Mouse (Mus musculus) CH12.LX (cell line): ENCODE measurements around the gene Zswim5. TPM values are rescaled to one million over a fixed set of nuclear protein-coding genes. Genes with fewer than 3 reads are reported as not detected.
A peak's percentile ranks its signal among the peaks of the same experiment; 100 is the strongest.

Source experiments
- DNase-seq: peaks from one replicate; pipeline ENCODE4 v3.0.0-alpha.2; 2013; ENCODE audit errors: extremely low read depth
- H3K27ac ChIP-seq: 2 replicates; pipeline ENCODE4 v1.5.1; 2012; ENCODE audit warnings: low read depth, mild to moderate bottlenecking, control low read depth, moderate library complexity; ENCODE audit not compliant: insufficient read depth
- H3K27me3 ChIP-seq: replicated peaks from 2 replicates; pipeline ENCODE3; 2012; ENCODE audit warnings: inconsistent platforms
- H3K36me3 ChIP-seq, 2 experiments: replicated peaks in 1 of 2; 2 replicates each; pipeline versions ENCODE3 to v1.6.1; 2012; ENCODE audit warnings: inconsistent platforms in 1 of 2, low read length in 1 of 2, mild to moderate bottlenecking in 1 of 2, mixed read lengths in 1 of 2, moderate library complexity in 1 of 2; ENCODE audit not compliant: control insufficient read depth in 1 of 2, insufficient read depth in 1 of 2
- H3K4me1 ChIP-seq, 2 experiments: 2 replicates each; pipeline ENCODE4 v1.6.1; 2012; ENCODE audit warnings: inconsistent platforms in 1 of 2, moderate library complexity in 1 of 2; ENCODE audit not compliant: insufficient read depth in 2 of 2, control insufficient read depth in 1 of 2
- H3K4me2 ChIP-seq: 2 replicates; pipeline ENCODE4 v1.6.1; 2012; ENCODE audit warnings: low read depth, mild to moderate bottlenecking, control low read depth; ENCODE audit not compliant: poor library complexity, insufficient read depth, severe bottlenecking
- H3K4me3 ChIP-seq, 3 experiments: fragments of 150-350 bp in 1 of 3; sonication (generic) in 1 of 3; replicated peaks in 1 of 3; 2 replicates each; pipeline versions ENCODE3 to v1.5.1; 2011 to 2012; ENCODE audit warnings: low read depth in 2 of 3, low read length in 2 of 3, mild to moderate bottlenecking in 2 of 3, moderate library complexity in 2 of 3, control low read depth in 1 of 3, improper control_type of control experiment in 1 of 3, inconsistent platforms in 1 of 3, mixed read lengths in 1 of 3; ENCODE audit not compliant: poor library complexity in 1 of 3
- H3K79me2 ChIP-seq: replicated peaks from 2 replicates; pipeline ENCODE4 v1.6.1; 2012; ENCODE audit warnings: mild to moderate bottlenecking, moderate library complexity; ENCODE audit not compliant: control insufficient read depth, poor library complexity, insufficient read depth, severe bottlenecking; ENCODE audit errors: extremely low read depth
- H3K9ac ChIP-seq: 2 replicates; pipeline ENCODE4 v1.6.1; 2012; ENCODE audit warnings: low read depth, mild to moderate bottlenecking, control low read depth, moderate library complexity; ENCODE audit not compliant: insufficient read depth
- H3K9me3 ChIP-seq: replicated peaks from 2 replicates; pipeline ENCODE3; 2012; ENCODE audit warnings: low read length, inconsistent platforms, mixed read lengths
- BHLHE40 ChIP-seq: IDR thresholded peaks from 2 replicates; pipeline ENCODE4 v1.6.1; 2011; ENCODE audit warnings: mild to moderate bottlenecking, low read depth, low read length, improper control_type of control experiment
- CHD2 ChIP-seq: IDR thresholded peaks from 2 replicates; pipeline ENCODE4 v1.6.1; 2011; ENCODE audit warnings: low read length, improper control_type of control experiment
- CTCF ChIP-seq, 2 experiments: IDR thresholded peaks in 1 of 2; conservative IDR thresholded peaks in 1 of 2; 2 replicates each; pipeline ENCODE4 v1.5.1; 2011 to 2012; ENCODE audit warnings: low read depth in 2 of 2, low read length in 2 of 2, improper control_type of control experiment in 1 of 2, inconsistent platforms in 1 of 2, mild to moderate bottlenecking in 1 of 2, moderate library complexity in 1 of 2
- E2F4 ChIP-seq: IDR thresholded peaks from 2 replicates; pipeline ENCODE4 v1.6.1; 2011; ENCODE audit warnings: low read depth, low read length, improper control_type of control experiment; ENCODE audit not compliant: insufficient replicate concordance
- EP300 ChIP-seq: IDR thresholded peaks from 2 replicates; pipeline ENCODE4 v1.6.1; 2011; ENCODE audit warnings: low read length, improper control_type of control experiment
- ETS1 ChIP-seq: conservative IDR thresholded peaks from 2 replicates; pipeline ENCODE4 v1.6.1; 2012; ENCODE audit warnings: low read depth, mild to moderate bottlenecking, inconsistent platforms, low read length, improper control_type of control experiment, moderate library complexity
- GABPA ChIP-seq: IDR thresholded peaks from 2 replicates; pipeline ENCODE4 v1.6.1; 2012; ENCODE audit warnings: low read depth, low read length, improper control_type of control experiment, inconsistent platforms; ENCODE audit not compliant: insufficient replicate concordance
- KAT2A ChIP-seq: IDR thresholded peaks from 2 replicates; pipeline ENCODE4 v1.6.1; 2012; ENCODE audit warnings: low read length, improper control_type of control experiment, inconsistent platforms; ENCODE audit not compliant: insufficient replicate concordance
- MAZ ChIP-seq: IDR thresholded peaks from 2 replicates; pipeline ENCODE4 v1.6.1; 2012; ENCODE audit warnings: low read depth, mild to moderate bottlenecking, inconsistent platforms, low read length, improper control_type of control experiment, moderate library complexity
- MEF2A ChIP-seq: IDR thresholded peaks from 2 replicates; pipeline ENCODE4 v1.6.1; 2014; ENCODE audit warnings: low read depth, mild to moderate bottlenecking, inconsistent platforms, low read length, improper control_type of control experiment, borderline replicate concordance
- MYC ChIP-seq: IDR thresholded peaks from 2 replicates; pipeline ENCODE4 v1.6.1; 2011; ENCODE audit warnings: low read depth, mild to moderate bottlenecking, improper control_type of control experiment, low read length
- NELFE ChIP-seq: IDR thresholded peaks from 2 replicates; pipeline ENCODE4 v1.6.1; 2011; ENCODE audit warnings: low read depth, low read length, improper control_type of control experiment
- PAX5 ChIP-seq: IDR thresholded peaks from 2 replicates; pipeline ENCODE4 v1.6.1; 2012; ENCODE audit warnings: low read length, inconsistent platforms, mixed read lengths
- RAD21 ChIP-seq: IDR thresholded peaks from 2 replicates; pipeline ENCODE4 v1.6.1; 2011; ENCODE audit warnings: low read depth, mild to moderate bottlenecking, low read length, improper control_type of control experiment, moderate library complexity
- SMC3 ChIP-seq: IDR thresholded peaks from 2 replicates; pipeline ENCODE4 v1.6.1; 2011; ENCODE audit warnings: low read depth, low read length, improper control_type of control experiment
- TCF12 ChIP-seq: IDR thresholded peaks from 2 replicates; pipeline ENCODE4 v1.6.1; 2014; ENCODE audit warnings: low read depth, mild to moderate bottlenecking, inconsistent platforms, low read length, improper control_type of control experiment
- UBTF ChIP-seq: IDR thresholded peaks from 2 replicates; pipeline ENCODE4 v1.6.1; 2012; ENCODE audit warnings: low read depth, mild to moderate bottlenecking, inconsistent platforms, low read length, improper control_type of control experiment, moderate library complexity
- USF1 ChIP-seq: IDR thresholded peaks from 2 replicates; pipeline ENCODE4 v1.6.1; 2014; ENCODE audit warnings: low read depth, mild to moderate bottlenecking, inconsistent platforms, low read length, improper control_type of control experiment
- ZKSCAN1 ChIP-seq: IDR thresholded peaks from 2 replicates; pipeline ENCODE4 v1.6.1; 2012; ENCODE audit warnings: low read depth, inconsistent platforms, low read length, improper control_type of control experiment, borderline replicate concordance
- dilution Hi-C: fragments of 300-500 bp; cut with MboI; formaldehyde crosslinking; loops from 2 replicates; pipeline ENCODE4 v1.14.3; 2020; ENCODE audit warnings: low sequenced_read_pairs; ENCODE audit not compliant: extremely low pct_unique_long_range_greater_than_20kb, extremely low pct_ligation_motif_present
- in situ Hi-C: fragments of 300-500 bp; cut with MboI; formaldehyde crosslinking; loops from 3 replicates; pipeline ENCODE4 v1.14.3; 2019; ENCODE audit warnings: low sequenced_read_pairs, low pct_ligation_motif_present, low pct_unique_long_range_greater_than_20kb, mixed read lengths
- polyA plus RNA-seq: library from polyadenylated mRNA; unstranded; fragments of >175 nt; gene quantifications from 2 replicates; pipeline ENCODE4 v1.2.1, GENCODE M21; 2012; ENCODE audit warnings: low read depth; ENCODE audit not compliant: insufficient read length
- total RNA-seq, 2 experiments: library from RNA; depleted of rRNA; stranded (reverse); fragments of 300-350 nt in 1 of 2; fragments of >200 nt in 1 of 2; gene quantifications; 2 replicates each; pipeline ENCODE4 v1.2.3; 2012 to 2014

The Zswim5 gene
- total and polyA plus RNA-seq, 3 experiments: 1.1 to 1.2 (median 1.2) TPM

DNA sequence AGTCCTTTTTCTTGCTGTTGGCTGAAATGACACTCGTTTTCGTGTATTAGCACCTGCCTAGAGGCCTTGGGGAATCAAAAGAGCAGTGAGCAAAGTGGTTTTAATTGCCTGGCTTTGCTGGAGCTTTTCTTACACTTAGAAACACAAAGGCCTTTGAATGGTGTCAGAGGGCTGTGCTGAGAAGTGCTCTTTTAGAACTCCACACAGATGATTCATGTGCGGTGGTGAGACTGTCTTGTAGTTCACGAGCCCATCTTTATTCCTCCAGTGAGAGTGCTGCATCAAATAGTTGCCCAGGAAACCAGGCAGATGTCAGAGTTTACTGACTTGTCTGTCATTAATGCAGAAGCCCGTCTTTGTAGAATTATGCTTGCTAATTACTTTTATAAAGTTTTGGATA, 66.9 kb downstream of the Zswim5 start:
- Histone ChIP-seq H3K36me3 (no peaks in the 10 kb centered on the region), H3K4me1 (no peaks in the 10 kb centered on the region), H3K9ac (no peak overlapping the region), H3K27ac (no peak overlapping the region), H3K4me2 (no peak overlapping the region), H3K27me3 (no peaks in the 10 kb centered on the region), H3K9me3 (no peaks in the 10 kb centered on the region), H3K4me3 (no peak overlapping the region), H3K79me2 (no peaks in the 10 kb centered on the region)
- dilution Hi-C loops: no loop called here
- TF ChIP-seq KAT2A: no peak
- TF ChIP-seq MEF2A: no peak
- TF ChIP-seq MYC: no peak
- TF ChIP-seq UBTF: no peak
- TF ChIP-seq ZKSCAN1: no peak
- no peak for TF ChIP-seq RAD21
- no peak for TF ChIP-seq USF1
- TF ChIP-seq NELFE: no peak
- no peak for TF ChIP-seq SMC3
- TF ChIP-seq E2F4: no peak
- no peak for TF ChIP-seq ETS1
- TF ChIP-seq GABPA: no peak
- no peak for TF ChIP-seq EP300
- TF ChIP-seq CTCF (conservative IDR thresholded peaks at IDR 0.05 in 1 of 2, IDR thresholded peaks at IDR 0.05 in 1 of 2; ENCODE audit: low read depth in 2 of 2, low read length in 2 of 2): no peak
- no peak for TF ChIP-seq TCF12
- no peak for TF ChIP-seq MAZ
- TF ChIP-seq PAX5: no peak
- TF ChIP-seq BHLHE40: no peak
- TF ChIP-seq CHD2: no peak
- in situ Hi-C loops: no loop called here
- no peak for DNase-seq

- Histone ChIP-seq H3K27me3 (no peaks in the 10 kb centered on the region), H3K4me3 (no peak overlapping the region), H3K27ac (no peak overlapping the region), H3K9me3 (no peaks in the 10 kb centered on the region), H3K4me1 (peaks cover 2 to 11% of the 10 kb centered on the region in 2 experiments; a peak in 3 of 4 replicates), H3K9ac (0 out of 2 replicates have a peak overlapping the region, but pooled peaks have one; percentile 2), H3K36me3 (no peaks in the 10 kb centered on the region), H3K4me2 (peak overlapping the region; percentile 42; the same call in 1 of the 2 replicates), H3K79me2 (no peaks in the 10 kb centered on the region)
- in situ Hi-C loops: no loop called here
- DNase-seq: peak; percentile 48
- dilution Hi-C loops: no loop called here
- TF ChIP-seq ETS1 (peak; percentile 56; the same call in 1 of the 2 replicates), SMC3 (peak; percentile 38), CTCF (conservative IDR thresholded peaks at IDR 0.05 in 1 of 2, IDR thresholded peaks at IDR 0.05 in 1 of 2; ENCODE audit: low read depth in 2 of 2, low read length in 2 of 2) (peak; percentile 25 to 62; a peak in 3 of 4 replicates), RAD21 (peak; percentile 30), UBTF (no peak), MEF2A (no peak)
Observed at GRCm38 (mm10) chr4:116951642-116952041, 74.5 kb downstream of the Zswim5 start.
